Mouse (Mus musculus): ENCODE results near the gene Letm1. TPM values are rescaled to one million over a fixed set of nuclear protein-coding genes. Genes with fewer than 3 reads are reported as not detected.
A peak's percentile ranks its signal among the peaks of the same experiment; 100 is the strongest.

Gene Letm1
- polyA plus RNA-seq, 1 experiment from 2014 or later = 39.5 TPM

DNA sequence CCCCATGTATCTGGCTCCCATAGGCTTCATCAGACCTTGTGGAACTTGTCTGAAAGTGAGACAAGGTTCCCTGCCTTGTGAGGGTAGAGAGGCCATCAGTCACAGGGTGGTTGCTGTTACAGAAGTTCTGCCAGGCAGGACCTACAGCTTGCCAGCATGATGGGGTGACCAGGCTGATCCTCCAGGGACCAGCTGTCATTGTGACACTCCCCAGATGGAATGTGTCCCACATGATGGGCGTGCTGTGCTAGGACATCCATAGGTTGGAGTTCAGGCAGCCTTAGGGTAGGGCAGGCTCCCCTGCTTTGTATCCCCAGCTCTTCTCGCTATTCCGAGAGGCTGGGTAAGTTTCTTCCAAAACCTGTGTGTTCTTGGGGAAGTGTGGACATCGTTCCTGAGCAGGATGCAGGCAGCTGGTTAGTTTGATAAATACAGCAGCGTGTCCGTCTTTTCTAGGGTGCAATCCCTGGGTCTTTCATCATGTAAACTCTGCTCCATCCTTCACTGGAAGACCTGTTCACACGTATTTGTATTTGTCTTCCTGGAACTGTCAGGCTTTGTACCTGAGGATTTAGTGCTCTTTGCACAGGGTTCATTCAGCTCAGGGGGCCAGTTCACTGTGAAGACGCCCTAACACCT is 61.6 kb downstream of the Letm1 start:
- WGBS = 11% methylated on average over 8 of the region's 8 CpGs
- DNase-seq (ENCODE audit: low spot score) (no peak), ATAC-seq (ENCODE audit: low FRiP score, low TSS enrichment) (0 out of 2 replicates have a peak, but pooled peaks have one; percentile 6)
- peak overlapping the region; percentile 99 for H3K4me2 ChIP-seq (replicated peaks; ENCODE audit: low read depth)
- no peaks in the 10 kb centered on the region for H3K4me1 ChIP-seq (replicated peaks; ENCODE audit: control insufficient read depth, insufficient read depth)
- H3K27me3 ChIP-seq (ENCODE audit: control insufficient read depth, insufficient read depth, low read length) = no peaks in the 10 kb centered on the region
- H3K4me3 ChIP-seq (ENCODE audit: low read depth, low read length) = peak overlapping the region; percentile 78
- TF ChIP-seq CTCF (IDR thresholded peaks at IDR 0.05; ENCODE audit: low read depth) = no peak
- TF ChIP-seq EP300 (optimal IDR thresholded peaks at IDR 0.05) = no peak
- H3K9ac ChIP-seq (ENCODE audit: low read length) = peak overlapping the region; percentile 78; the same call in 1 of the 2 replicates
- peak overlapping the region; percentile 85 for H3K27ac ChIP-seq (replicated peaks)
- H3K36me3 ChIP-seq (ENCODE audit: control insufficient read depth, insufficient read depth, low read length) = no peaks in the 10 kb centered on the region
- no peaks in the 10 kb centered on the region for H3K9me3 ChIP-seq (ENCODE audit: control insufficient read depth, low read length)

DNA sequence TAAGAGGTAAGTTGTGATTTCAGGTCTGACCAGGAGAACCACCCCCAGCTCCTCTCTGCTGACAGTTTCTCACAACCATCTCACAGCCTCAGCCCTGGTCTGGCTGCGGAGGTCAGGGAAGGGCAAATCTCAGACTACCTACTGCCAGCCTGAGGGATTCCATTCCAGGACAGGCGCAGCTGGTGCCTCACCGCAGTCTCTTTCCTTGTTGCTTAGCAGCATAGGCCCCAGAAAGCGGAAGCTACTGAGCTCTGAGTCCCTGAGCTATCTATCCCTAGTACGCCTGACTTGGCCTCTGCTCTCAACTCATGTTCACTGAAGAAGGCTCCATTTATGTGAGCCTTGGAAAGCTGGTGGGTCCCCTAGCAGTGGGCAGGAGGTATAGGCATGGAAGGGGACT is 64.2 kb downstream of the Letm1 start:
- Histone ChIP-seq H3K27me3 (ENCODE audit: control insufficient read depth, insufficient read depth, low read length) (no peaks in the 10 kb centered on the region), H3K36me3 (ENCODE audit: control insufficient read depth, insufficient read depth, low read length) (no peaks in the 10 kb centered on the region), H3K4me1 (replicated peaks; ENCODE audit: control insufficient read depth, insufficient read depth) (no peaks in the 10 kb centered on the region), H3K9me3 (ENCODE audit: control insufficient read depth, low read length) (no peaks in the 10 kb centered on the region), H3K27ac (replicated peaks) (no peak overlapping the region), H3K9ac (ENCODE audit: low read length) (no peak overlapping the region), H3K4me2 (replicated peaks; ENCODE audit: low read depth) (no peak overlapping the region), H3K4me3 (ENCODE audit: low read depth, low read length) (no peak overlapping the region)
- no peak for DNase-seq (ENCODE audit: low spot score)
- no peak for ATAC-seq (ENCODE audit: low FRiP score, low TSS enrichment)
- 70% methylated on average over 5 of the region's 5 CpGs for WGBS
- TF ChIP-seq CTCF (IDR thresholded peaks at IDR 0.05; ENCODE audit: low read depth) (no peak), EP300 (optimal IDR thresholded peaks at IDR 0.05) (no peak)

DNA sequence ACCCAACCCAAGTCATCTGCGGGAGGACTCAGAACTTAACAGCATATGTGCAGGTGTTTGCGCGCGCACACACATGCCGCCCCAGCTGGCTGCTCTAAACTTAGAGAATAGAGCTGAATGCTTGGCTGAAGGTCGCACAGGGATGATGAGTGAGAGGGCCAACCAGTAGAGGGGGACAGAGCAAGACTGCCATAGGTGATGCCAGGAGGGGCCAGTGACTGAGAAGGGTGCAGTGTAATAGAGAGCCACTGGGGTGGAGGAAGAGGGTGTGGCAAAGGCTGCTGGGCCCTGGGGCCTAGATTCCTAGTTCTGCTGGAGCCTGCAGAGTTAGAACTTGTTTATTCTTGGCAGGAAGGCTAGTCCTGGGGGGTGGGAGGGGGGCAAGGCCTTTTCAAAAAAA is 66.2 kb downstream of the Letm1 start:
- peak; percentile 59 for TF ChIP-seq CTCF (IDR thresholded peaks at IDR 0.05; ENCODE audit: low read depth)
- TF ChIP-seq EP300 (optimal IDR thresholded peaks at IDR 0.05) = no peak
- 54% methylated on average over 6 of the region's 6 CpGs for WGBS
- H3K4me3 ChIP-seq (ENCODE audit: low read depth, low read length) = no peak overlapping the region
- peak overlapping the region; percentile 35; the same call in 1 of the 2 replicates for H3K27ac ChIP-seq (replicated peaks)
- H3K4me1 ChIP-seq (replicated peaks; ENCODE audit: control insufficient read depth, insufficient read depth) = no peaks in the 10 kb centered on the region
- H3K9ac ChIP-seq (ENCODE audit: low read length) = no peak overlapping the region
- H3K9me3 ChIP-seq (ENCODE audit: control insufficient read depth, low read length) = no peaks in the 10 kb centered on the region
- H3K4me2 ChIP-seq (replicated peaks; ENCODE audit: low read depth) = no peak overlapping the region
- no peaks in the 10 kb centered on the region for H3K36me3 ChIP-seq (ENCODE audit: control insufficient read depth, insufficient read depth, low read length)
- DNase-seq (ENCODE audit: low spot score) = peak; percentile 50
- ATAC-seq (ENCODE audit: low FRiP score, low TSS enrichment) = peak; percentile 67
- no peaks in the 10 kb centered on the region for H3K27me3 ChIP-seq (ENCODE audit: control insufficient read depth, insufficient read depth, low read length)

DNA sequence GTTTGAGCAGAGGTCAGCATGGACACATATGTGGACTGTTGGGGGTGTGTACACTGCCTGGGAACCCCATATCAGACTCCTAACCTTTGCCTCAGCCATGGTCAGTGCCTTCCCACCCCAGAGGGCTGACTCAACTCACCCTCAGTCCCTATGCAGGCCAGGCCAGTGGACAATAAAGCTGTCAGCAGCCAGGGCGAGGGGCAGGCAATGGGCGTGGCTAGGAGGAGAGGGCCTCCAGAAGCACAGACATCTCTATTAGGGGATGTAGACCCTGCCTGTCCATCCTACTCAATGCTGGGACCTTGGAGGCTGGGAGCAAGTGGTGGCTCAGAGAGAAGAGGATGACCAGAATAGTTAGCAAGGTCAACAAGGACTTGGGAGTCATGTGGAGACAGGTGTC is 67.4 kb downstream of the Letm1 start:
- DNase-seq (ENCODE audit: low spot score) = no peak
- Histone ChIP-seq H3K4me2 (replicated peaks; ENCODE audit: low read depth) (no peak overlapping the region), H3K4me1 (replicated peaks; ENCODE audit: control insufficient read depth, insufficient read depth) (no peaks in the 10 kb centered on the region), H3K4me3 (ENCODE audit: low read depth, low read length) (no peak overlapping the region), H3K36me3 (ENCODE audit: control insufficient read depth, insufficient read depth, low read length) (no peaks in the 10 kb centered on the region), H3K9me3 (ENCODE audit: control insufficient read depth, low read length) (no peaks in the 10 kb centered on the region), H3K27ac (replicated peaks) (no peak overlapping the region), H3K9ac (ENCODE audit: low read length) (no peak overlapping the region), H3K27me3 (ENCODE audit: control insufficient read depth, insufficient read depth, low read length) (no peaks in the 10 kb centered on the region)
- ATAC-seq (ENCODE audit: low FRiP score, low TSS enrichment) = peak; percentile 2; the same call in 1 of the 2 replicates
- WGBS = 65% methylated on average over 2 of the region's 2 CpGs
- TF ChIP-seq EP300 (optimal IDR thresholded peaks at IDR 0.05) (no peak), CTCF (IDR thresholded peaks at IDR 0.05; ENCODE audit: low read depth) (no peak)

DNA sequence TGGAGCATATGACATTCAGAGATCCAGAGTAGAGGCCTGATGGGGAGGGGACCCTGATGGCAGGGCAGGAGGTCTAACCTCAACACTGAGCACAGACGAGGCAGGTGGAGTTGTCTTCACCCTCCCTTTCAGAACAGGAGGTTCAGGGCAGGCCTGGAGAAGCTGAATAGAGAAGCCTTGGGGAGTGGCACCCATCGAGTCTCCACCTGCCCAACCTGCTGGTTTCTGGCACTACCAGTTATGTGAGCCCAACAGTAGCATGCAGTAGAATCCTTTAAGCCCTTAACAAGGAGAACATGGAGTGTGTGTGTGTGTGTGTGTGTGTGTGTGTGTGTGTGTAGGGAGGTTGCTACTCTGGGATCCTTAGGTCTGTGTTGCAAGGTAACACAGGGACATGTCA is 70.1 kb downstream of the Letm1 start:
- H3K36me3 ChIP-seq (ENCODE audit: control insufficient read depth, insufficient read depth, low read length) = no peaks in the 10 kb centered on the region
- ATAC-seq (ENCODE audit: low FRiP score, low TSS enrichment) = peak; percentile 63
- 42% methylated on average over 2 of the region's 2 CpGs for WGBS
- H3K27ac ChIP-seq (replicated peaks) = no peak overlapping the region
- TF ChIP-seq CTCF (IDR thresholded peaks at IDR 0.05; ENCODE audit: low read depth) = no peak
- TF ChIP-seq EP300 (optimal IDR thresholded peaks at IDR 0.05) = peak; percentile 91
- no peaks in the 10 kb centered on the region; the same call in 1 of the 2 replicates for H3K4me1 ChIP-seq (replicated peaks; ENCODE audit: control insufficient read depth, insufficient read depth)
- no peak overlapping the region for H3K4me3 ChIP-seq (ENCODE audit: low read depth, low read length)
- no peak overlapping the region for H3K4me2 ChIP-seq (replicated peaks; ENCODE audit: low read depth)
- peak; percentile 58 for DNase-seq (ENCODE audit: low spot score)
- no peak overlapping the region for H3K9ac ChIP-seq (ENCODE audit: low read length)
- H3K9me3 ChIP-seq (ENCODE audit: control insufficient read depth, low read length) = no peaks in the 10 kb centered on the region
- H3K27me3 ChIP-seq (ENCODE audit: control insufficient read depth, insufficient read depth, low read length) = no peaks in the 10 kb centered on the region

DNA sequence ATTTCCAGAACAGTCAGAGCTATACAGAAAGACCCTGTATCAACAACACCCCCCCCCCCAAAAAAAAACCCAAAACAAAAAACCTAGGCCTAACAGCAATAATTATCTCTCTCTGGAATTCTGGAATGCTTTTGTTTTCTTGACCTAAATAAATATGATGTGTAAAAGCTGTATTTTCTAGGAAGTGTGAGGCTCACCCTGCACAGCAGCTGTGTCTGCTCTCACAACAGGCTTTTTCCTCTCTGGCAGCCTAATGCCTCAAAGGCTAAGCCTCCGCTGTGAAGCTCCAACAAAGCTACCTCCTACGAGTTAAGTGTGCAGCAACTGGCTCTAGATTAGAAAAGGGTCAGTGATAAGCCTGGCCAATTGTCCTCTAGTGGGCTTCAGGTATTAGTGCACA is 73.6 kb downstream of the Letm1 start:
- Histone ChIP-seq H3K27me3 (ENCODE audit: control insufficient read depth, insufficient read depth, low read length) (no peaks in the 10 kb centered on the region), H3K9me3 (ENCODE audit: control insufficient read depth, low read length) (no peaks in the 10 kb centered on the region), H3K4me2 (replicated peaks; ENCODE audit: low read depth) (no peak overlapping the region), H3K27ac (replicated peaks) (no peak overlapping the region), H3K4me1 (replicated peaks; ENCODE audit: control insufficient read depth, insufficient read depth) (peaks cover 5% of the 10 kb centered on the region), H3K4me3 (ENCODE audit: low read depth, low read length) (no peak overlapping the region), H3K36me3 (ENCODE audit: control insufficient read depth, insufficient read depth, low read length) (no peaks in the 10 kb centered on the region), H3K9ac (ENCODE audit: low read length) (no peak overlapping the region)
- no peak for DNase-seq (ENCODE audit: low spot score)
- no peak for ATAC-seq (ENCODE audit: low FRiP score, low TSS enrichment)
- TF ChIP-seq CTCF (IDR thresholded peaks at IDR 0.05; ENCODE audit: low read depth) (no peak), EP300 (optimal IDR thresholded peaks at IDR 0.05) (no peak)
- WGBS = 31% methylated on average over 2 of the region's 2 CpGs
